Mouse (Mus musculus): ENCODE measurements around the gene Ccdc78.
"Not testable (repeated sequence)": the region's sequence is repeated elsewhere in the genome, so short reads cannot be mapped to it uniquely, and the experiment has no call there.

Gene Ccdc78

GRCm38 (mm10) chr17:25783861-25784574, 2.4 kb upstream of the Ccdc78 start:
- no peak for DNase-seq

- peak; percentile 94 for DNase-seq
Measured at GRCm38 (mm10) chr17:25785281-25785745, 1.1 kb upstream of the Ccdc78 start, which contains the start of gene Haghl. TSS of gene Haghl (minus strand) at chr17:25785673.

- no peak for DNase-seq
Measured at GRCm38 (mm10) chr17:25786781-25787504, 563 bp downstream of the Ccdc78 start.

GRCm38 (mm10) chr17:25791320-25791842, 5.0 kb downstream of the Ccdc78 start:
- no peak for DNase-seq

- DNase-seq: peak; percentile 82
Measured at GRCm38 (mm10) chr17:25791843-25792527, 5.6 kb downstream of the Ccdc78 start.

- DNase-seq: peak; percentile 63
Measured at GRCm38 (mm10) chr17:25792615-25793014, 6.2 kb downstream of the Ccdc78 start, which contains the start of gene Fam173a. TSS of gene Fam173a (minus strand) at chr17:25792901.

GRCm38 (mm10) chr17:25794197-25794596, 7.8 kb downstream of the Ccdc78 start:
- no peak for DNase-seq

- no peak for DNase-seq
Measured at GRCm38 (mm10) chr17:25794998-25795397, 8.6 kb downstream of the Ccdc78 start.

- DNase-seq: peak; percentile 62
Measured at GRCm38 (mm10) chr17:25795609-25796092, 9.3 kb downstream of the Ccdc78 start, which contains the start of gene AC134908.4. TSS of gene AC134908.4 (minus strand) at chr17:25795659.

- no peak for DNase-seq
Measured at GRCm38 (mm10) chr17:25796211-25796771, 9.9 kb downstream of the Ccdc78 start.

- peak; percentile 77 for DNase-seq
Measured at GRCm38 (mm10) chr17:25796951-25797369, 10.6 kb downstream of the Ccdc78 start, which contains the start of gene Metrn. TSS of gene Metrn (minus strand) at chr17:25797136.

- no peak for DNase-seq
Measured at GRCm38 (mm10) chr17:25801029-25801428, 14.6 kb downstream of the Ccdc78 start.

GRCm38 (mm10) chr17:25802825-25803517, 16.6 kb downstream of the Ccdc78 start:
- DNase-seq: peak; percentile 85

GRCm38 (mm10) chr17:25806507-25806906, 20.1 kb downstream of the Ccdc78 start:
- no peak for DNase-seq

- not testable (repeated sequence) for DNase-seq
Measured at GRCm38 (mm10) chr17:25807452-25807851, 21.1 kb downstream of the Ccdc78 start.

GRCm38 (mm10) chr17:25808028-25808427, 21.6 kb downstream of the Ccdc78 start:
- DNase-seq: no peak

- DNase-seq: peak; percentile 94
Measured at GRCm38 (mm10) chr17:25808789-25809605, 22.6 kb downstream of the Ccdc78 start, which contains the start of gene Fbxl16. TSS of gene Fbxl16 (plus strand) at chr17:25809085.

GRCm38 (mm10) chr17:25809606-25810340, 23.4 kb downstream of the Ccdc78 start:
- peak; percentile 64 for DNase-seq

GRCm38 (mm10) chr17:25810890-25811289, 24.5 kb downstream of the Ccdc78 start:
- DNase-seq: no peak

GRCm38 (mm10) chr17:25813471-25813870, 27.1 kb downstream of the Ccdc78 start:
- DNase-seq: peak; percentile 88

Data from right cerebral cortex, postnatal 25 days (tissue).